In the genomic region with DNA sequence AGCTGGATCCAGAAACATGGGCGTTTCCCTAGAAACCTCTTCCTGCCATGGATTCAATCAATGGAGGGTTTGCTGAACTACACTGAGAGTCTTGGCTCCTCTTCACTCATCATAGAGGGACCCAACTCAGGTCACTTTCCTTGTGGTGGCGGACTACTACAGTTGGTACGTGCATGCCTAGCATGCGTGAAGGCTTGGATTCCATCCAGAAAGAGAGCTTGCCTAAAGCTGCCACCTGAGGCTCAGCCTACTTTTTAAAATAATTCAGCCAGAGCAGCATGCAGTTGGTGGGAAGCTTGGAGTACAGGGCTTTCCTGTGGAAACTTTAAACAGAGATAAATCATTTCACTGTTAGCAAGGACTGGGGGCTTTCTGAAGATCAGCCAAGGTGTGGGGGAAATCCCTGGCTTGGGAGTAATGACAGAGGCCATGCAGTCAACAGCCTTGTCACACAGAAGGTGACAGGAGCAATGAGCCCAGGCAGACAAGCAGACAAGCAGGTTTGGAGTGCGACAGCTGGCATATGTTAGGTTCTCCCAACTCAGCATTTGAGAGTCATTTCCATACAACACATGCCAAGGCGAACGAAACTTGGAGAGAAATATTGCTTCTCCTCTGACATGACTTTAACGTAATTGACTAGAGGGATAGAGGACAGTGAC, we compare ENCODE assay signal across 13 mouse cellular contexts.
DNase-seq lines count a peak whose midpoint lies in the region; ATAC-seq and TF ChIP-seq lines count a peak whose summit lies in the region.
"Had no signal": no experiment of that assay in that cellular context is flagged by ENCODE, and none has a peak within 500 bp of the region (broad histone marks: within the 10 kb centered on the region; RNA-seq: fewer than 3 reads in every experiment).

No protein-coding gene starts in this region.

- no peak overlapping the region for H3K27ac ChIP-seq in forebrain, postnatal 0 days (ENCODE audit: low read depth, low read length)
- no peak overlapping the region for H3K27ac ChIP-seq in forebrain, embryonic 15.5 days (replicated peaks)
- H3K27ac ChIP-seq in hindbrain, postnatal 0 days: no peak overlapping the region
- no peak overlapping the region for H3K27ac ChIP-seq in hindbrain, embryonic 11.5 days (ENCODE audit: low read depth, low read length)
- no peak overlapping the region for H3K27ac ChIP-seq in lung, postnatal 0 days (ENCODE audit: low read length)
- H3K27ac ChIP-seq: limb, embryonic 12.5 days had no signal

- H3K36me3 ChIP-seq in forebrain, postnatal 0 days (ENCODE audit: insufficient read depth): no peaks in the 10 kb centered on the region
- no peaks in the 10 kb centered on the region for H3K36me3 ChIP-seq in forebrain, embryonic 15.5 days
- H3K36me3 ChIP-seq in hindbrain, postnatal 0 days (ENCODE audit: insufficient read depth, low read length): no peaks in the 10 kb centered on the region
- H3K36me3 ChIP-seq in hindbrain, embryonic 11.5 days (ENCODE audit: control insufficient read depth, insufficient read depth, low read length): no peaks in the 10 kb centered on the region
- H3K36me3 ChIP-seq in lung, postnatal 0 days (ENCODE audit: insufficient read depth, low read length): no peaks in the 10 kb centered on the region; the same call in 1 of the 2 replicates
- H3K36me3 ChIP-seq: limb, embryonic 12.5 days had no signal

- no peak for TF ChIP-seq EP300 in lung, postnatal 0 days (IDR thresholded peaks at IDR 0.05)

- ATAC-seq in forebrain, postnatal 0 days: peak; percentile 81
- ATAC-seq in forebrain, embryonic 15.5 days (replicated peaks): no peak; the same call in 1 of the 2 replicates
- no peak for ATAC-seq in hindbrain, postnatal 0 days
- no peak for ATAC-seq in hindbrain, embryonic 11.5 days (ENCODE audit: low FRiP score)
- peak; percentile 49; the same call in 1 of the 2 replicates for ATAC-seq in lung, postnatal 0 days

- H3K4me1 ChIP-seq in forebrain, postnatal 0 days (ENCODE audit: insufficient read depth): no peaks in the 10 kb centered on the region
- H3K4me1 ChIP-seq in forebrain, embryonic 15.5 days: peaks cover 14% of the 10 kb centered on the region
- H3K4me1 ChIP-seq in hindbrain, postnatal 0 days (ENCODE audit: insufficient read depth, low read length): no peaks in the 10 kb centered on the region
- H3K4me1 ChIP-seq in hindbrain, embryonic 11.5 days (replicated peaks; ENCODE audit: control insufficient read depth, insufficient read depth, low read length): no peaks in the 10 kb centered on the region
- H3K4me1 ChIP-seq in lung, postnatal 0 days (ENCODE audit: insufficient read depth, low read depth, low read length): no peaks in the 10 kb centered on the region
- H3K4me1 ChIP-seq: limb, embryonic 12.5 days had no signal

- no peak for TF ChIP-seq CTCF in forebrain, postnatal 0 days (IDR thresholded peaks at IDR 0.05; ENCODE audit: low read depth)
- TF ChIP-seq CTCF in hindbrain, postnatal 0 days (IDR thresholded peaks at IDR 0.05; ENCODE audit: low read depth): no peak
- no peak for TF ChIP-seq CTCF in lung, postnatal 0 days (IDR thresholded peaks at IDR 0.05)

- H3K4me2 ChIP-seq in forebrain, postnatal 0 days (ENCODE audit: low read depth): no peak overlapping the region
- no peak overlapping the region for H3K4me2 ChIP-seq in forebrain, embryonic 15.5 days (replicated peaks)
- H3K4me2 ChIP-seq in hindbrain, postnatal 0 days (ENCODE audit: low read depth, low read length): no peak overlapping the region
- no peak overlapping the region for H3K4me2 ChIP-seq in hindbrain, embryonic 11.5 days (replicated peaks; ENCODE audit: low read depth, low read length)
- no peak overlapping the region for H3K4me2 ChIP-seq in lung, postnatal 0 days (replicated peaks; ENCODE audit: low read depth, low read length)
- H3K4me2 ChIP-seq: limb, embryonic 12.5 days had no signal

- DNase-seq in forebrain, postnatal 0 days: peak; percentile 67
- DNase-seq in hindbrain, postnatal 0 days (ENCODE audit: low spot score): peak; percentile 58
- DNase-seq in hindbrain, embryonic 11.5 days (ENCODE audit: low spot score): no peak
- DNase-seq in lung, postnatal 0 days (ENCODE audit: low spot score): peak; percentile 67
- DNase-seq in lung, postnatal 25 days (ENCODE audit: low spot score): no peak
- DNase-seq in layer of hippocampus, postnatal 36 days: peak; percentile 25 to 29
- no peak for DNase-seq in urinary bladder, postnatal 10 days (ENCODE audit: low spot score)
- DNase-seq: adrenal gland, adult 2 months; gastrocnemius, postnatal 25 days; kidney, adult 8-10 months; thymus, postnatal 36 days had no signal

- H3K9me3 ChIP-seq in forebrain, postnatal 0 days (ENCODE audit: low read length): no peaks in the 10 kb centered on the region
- no peaks in the 10 kb centered on the region for H3K9me3 ChIP-seq in forebrain, embryonic 15.5 days
- no peaks in the 10 kb centered on the region for H3K9me3 ChIP-seq in hindbrain, postnatal 0 days (ENCODE audit: low read length)
- H3K9me3 ChIP-seq in hindbrain, embryonic 11.5 days (ENCODE audit: control insufficient read depth, low read length): no peaks in the 10 kb centered on the region
- no peaks in the 10 kb centered on the region for H3K9me3 ChIP-seq in lung, postnatal 0 days (ENCODE audit: low read length)
- H3K9me3 ChIP-seq: limb, embryonic 12.5 days had no signal

- no peak overlapping the region for H3K4me3 ChIP-seq in forebrain, postnatal 0 days (ENCODE audit: low read depth, low read length)
- no peak overlapping the region for H3K4me3 ChIP-seq in forebrain, embryonic 15.5 days
- no peak overlapping the region for H3K4me3 ChIP-seq in hindbrain, postnatal 0 days (ENCODE audit: low read length)
- H3K4me3 ChIP-seq in hindbrain, embryonic 11.5 days (ENCODE audit: low read depth, low read length): no peak overlapping the region
- no peak overlapping the region for H3K4me3 ChIP-seq in lung, postnatal 0 days (ENCODE audit: low read depth, low read length)
- H3K4me3 ChIP-seq: limb, embryonic 12.5 days had no signal

- H3K27me3 ChIP-seq in forebrain, postnatal 0 days (ENCODE audit: insufficient read depth, low read length): no peaks in the 10 kb centered on the region
- H3K27me3 ChIP-seq in forebrain, embryonic 15.5 days: no peaks in the 10 kb centered on the region
- H3K27me3 ChIP-seq in hindbrain, postnatal 0 days (ENCODE audit: insufficient read depth, low read length): no peaks in the 10 kb centered on the region
- H3K27me3 ChIP-seq in hindbrain, embryonic 11.5 days (ENCODE audit: control insufficient read depth, insufficient read depth, low read length): no peaks in the 10 kb centered on the region
- H3K27me3 ChIP-seq in lung, postnatal 0 days (replicated peaks; ENCODE audit: insufficient read depth, low read length): no peaks in the 10 kb centered on the region
- H3K27me3 ChIP-seq: limb, embryonic 12.5 days had no signal

- H3K9ac ChIP-seq in forebrain, postnatal 0 days: no peak overlapping the region
- H3K9ac ChIP-seq in forebrain, embryonic 15.5 days (replicated peaks): no peak overlapping the region
- no peak overlapping the region for H3K9ac ChIP-seq in hindbrain, postnatal 0 days (replicated peaks; ENCODE audit: low read length)
- H3K9ac ChIP-seq in hindbrain, embryonic 11.5 days (ENCODE audit: low read depth, low read length): no peak overlapping the region
- H3K9ac ChIP-seq in lung, postnatal 0 days (replicated peaks; ENCODE audit: low read depth): no peak overlapping the region
- H3K9ac ChIP-seq: limb, embryonic 12.5 days had no signal

- WGBS in forebrain, postnatal 0 days: 62% methylated on average over 8 of the region's 8 CpGs
- WGBS in forebrain, embryonic 15.5 days: 58% methylated on average over 8 of the region's 8 CpGs
- WGBS in hindbrain, postnatal 0 days: 60% methylated on average over 8 of the region's 8 CpGs
- 89% methylated on average over 8 of the region's 8 CpGs for WGBS in hindbrain, embryonic 11.5 days
- WGBS in lung, postnatal 0 days: 57% methylated on average over 8 of the region's 8 CpGs

Comparison
In these comparisons a context has a peak if more than half of its experiments do, and no peak if none do; other contexts are left out.
1. ATAC-seq: peak in forebrain, postnatal 0 days (single experiment) and lung, postnatal 0 days (single experiment); none in forebrain, embryonic 15.5 days (single experiment), hindbrain, postnatal 0 days (single experiment) and hindbrain, embryonic 11.5 days (single experiment).
2. DNase-seq: peak in forebrain, postnatal 0 days (single experiment), hindbrain, postnatal 0 days (single experiment), lung, postnatal 0 days (single experiment) and layer of hippocampus, postnatal 36 days (2 of 2); none in hindbrain, embryonic 11.5 days (single experiment), lung, postnatal 25 days (single experiment) and urinary bladder, postnatal 10 days (single experiment).